Mouse (Mus musculus) gastrocnemius, postnatal 4 days (tissue): Measurements from ENCODE around the gene 2310011J03Rik. TPM values are rescaled to one million over a fixed set of nuclear protein-coding genes. Genes with fewer than 3 reads are reported as not detected.

Experiments used
- DNase-seq, 2 experiments: peaks; one replicate each; pipeline ENCODE4 v3.0.0; 2021 to 2022; ENCODE audit warnings: low spot score in 2 of 2, mixed read lengths in 2 of 2
- total RNA-seq, 2 experiments: library from RNA; stranded (reverse); gene quantifications; 2 replicates each; pipeline ENCODE4 v1.2.3; 2021

The 2310011J03Rik gene
- total RNA-seq, 2 experiments from 2014 or later = 16.7 to 17.6 TPM

DNA sequence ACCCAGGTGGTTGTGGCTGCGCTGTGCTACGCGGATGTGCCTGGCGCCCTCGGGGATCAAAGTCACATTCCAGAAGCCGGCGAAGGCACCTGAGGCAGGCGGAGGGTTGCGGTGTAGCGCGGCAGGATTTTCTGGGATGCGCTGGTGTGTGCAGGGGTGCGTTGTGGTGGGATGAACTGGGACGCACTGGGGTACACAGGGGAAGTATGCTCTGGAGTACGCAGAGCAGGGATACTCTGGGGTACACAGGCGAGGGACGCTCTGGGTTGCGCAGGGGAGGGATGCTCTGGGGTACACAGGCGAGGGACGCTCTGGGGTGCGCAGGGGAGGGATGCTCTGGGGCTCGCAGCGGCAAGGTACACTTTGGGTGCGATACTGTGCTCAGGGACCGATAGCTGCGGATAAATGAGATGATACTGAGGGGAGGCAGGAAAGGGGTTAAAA lies 22.0 kb upstream of the 2310011J03Rik start:
- DNase-seq = no peak

DNA sequence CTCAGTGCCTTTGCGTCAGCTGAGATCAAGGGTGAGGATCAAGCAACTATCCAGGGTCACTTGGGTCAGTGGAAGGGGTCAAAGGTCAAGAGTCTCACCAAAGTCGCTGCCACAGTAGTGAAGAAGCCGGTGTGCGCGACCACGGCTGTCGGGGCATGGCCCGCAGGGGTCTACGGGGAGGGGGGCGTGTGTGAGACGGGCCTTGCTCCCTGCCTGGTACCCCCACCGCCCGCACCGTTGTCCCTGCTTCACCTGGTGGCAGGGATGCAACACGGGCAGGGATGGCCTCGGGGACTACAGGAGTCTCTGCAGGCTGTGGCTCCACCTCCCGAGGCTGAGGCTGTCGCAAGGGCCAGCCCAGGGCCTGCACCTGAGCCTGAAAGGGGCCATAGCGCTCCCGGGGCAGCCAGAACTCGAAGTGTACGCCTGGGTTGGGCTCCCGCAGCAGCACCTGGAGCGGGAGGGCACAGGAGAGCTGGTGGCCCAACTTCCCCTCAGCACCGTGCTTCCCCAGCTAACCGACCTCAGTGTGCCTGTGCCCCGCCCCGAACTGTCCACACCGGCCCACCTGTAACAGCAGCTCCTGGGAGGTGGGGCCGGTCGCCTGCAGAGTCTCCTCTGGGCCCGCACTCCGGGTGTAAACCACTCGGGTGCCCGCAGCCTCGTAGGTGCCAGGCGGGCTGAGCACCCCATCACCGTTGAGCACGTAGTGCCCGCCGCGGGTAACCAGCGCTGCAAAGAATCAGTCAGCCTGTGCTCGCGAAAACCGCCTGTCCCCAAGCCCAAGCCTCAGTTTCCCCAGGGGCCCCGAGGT lies 21.4 kb upstream of the 2310011J03Rik start:
- DNase-seq = no peak

DNA sequence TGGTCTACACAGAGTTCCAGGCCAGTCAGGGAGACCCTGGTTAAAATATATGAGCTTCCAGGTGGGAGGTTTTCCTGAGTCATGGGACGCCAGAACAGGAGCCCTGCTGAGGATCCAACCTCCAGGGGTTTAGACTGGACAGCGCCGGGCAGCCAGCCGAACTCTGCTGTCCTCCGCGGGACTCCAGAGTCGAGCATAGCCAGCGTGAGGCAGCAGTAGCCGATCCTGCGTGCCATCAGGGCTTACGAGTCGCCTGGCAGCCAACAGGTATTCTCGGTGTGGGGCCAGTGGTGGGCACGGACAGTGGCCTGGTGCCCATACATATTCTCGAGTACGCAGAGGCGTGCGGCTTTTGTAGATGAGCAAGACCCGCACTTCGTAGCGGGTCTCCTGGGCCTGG lies 20.7 kb upstream of the 2310011J03Rik start:
- DNase-seq = no peak

DNA sequence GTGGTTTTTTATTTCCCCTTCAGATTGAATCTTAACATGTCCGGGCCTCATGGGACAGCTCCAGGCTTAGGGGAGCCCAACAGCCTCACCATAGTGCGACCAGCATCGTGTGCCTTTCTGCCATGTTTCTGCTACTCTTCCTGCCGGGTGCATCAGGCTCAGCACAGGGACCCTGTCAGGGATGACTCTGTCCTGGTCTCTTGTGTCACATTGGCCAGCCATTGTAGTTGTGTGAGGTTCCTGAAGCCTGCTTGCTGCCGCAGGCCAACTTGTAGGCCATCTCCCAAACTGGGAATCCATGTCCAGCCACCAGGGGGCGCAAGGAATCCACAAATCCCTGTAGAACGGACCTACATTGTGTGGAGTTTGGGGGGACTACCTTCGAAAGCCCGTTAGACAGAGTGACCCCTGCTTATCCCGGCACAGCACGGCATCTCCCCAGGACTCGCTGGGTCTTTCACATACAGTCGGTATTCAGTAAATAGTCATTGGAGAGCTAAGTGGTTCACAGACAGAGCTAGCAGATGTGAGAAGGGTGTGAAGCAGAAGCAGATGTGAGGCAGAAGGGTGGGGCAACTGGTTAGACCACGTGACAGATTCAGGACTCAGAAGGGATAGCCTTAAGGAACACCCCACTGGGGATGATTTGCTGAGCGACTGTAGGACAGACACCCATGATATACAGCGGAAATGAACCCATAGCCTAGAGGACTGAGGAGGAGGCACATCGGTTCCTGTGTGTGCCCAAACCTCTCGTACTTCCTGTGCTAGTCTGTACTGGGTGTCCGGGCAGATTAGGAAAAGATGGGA lies 19.8 kb upstream of the 2310011J03Rik start:
- DNase-seq = peak; percentile 71 to 82

DNA sequence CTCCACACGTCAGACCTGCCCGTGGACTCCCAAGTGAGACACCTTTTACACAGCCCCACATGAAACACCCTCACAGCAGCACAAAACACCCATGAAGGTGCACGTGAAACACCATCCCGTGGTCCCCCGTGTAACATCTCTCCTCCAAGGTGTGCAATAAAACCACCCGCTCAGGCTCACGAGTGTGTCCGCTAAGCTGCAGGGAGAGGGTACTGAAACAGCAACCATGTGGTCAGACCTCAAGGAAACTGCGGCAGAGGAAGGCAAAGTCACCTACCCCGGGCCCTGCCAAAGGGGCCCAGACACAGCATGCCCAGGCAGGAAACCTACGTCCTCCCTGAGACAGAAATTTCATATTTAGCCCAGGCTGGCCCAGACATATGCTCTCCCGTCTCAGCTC lies 15.9 kb upstream of the 2310011J03Rik start:
- DNase-seq = no peak

DNA sequence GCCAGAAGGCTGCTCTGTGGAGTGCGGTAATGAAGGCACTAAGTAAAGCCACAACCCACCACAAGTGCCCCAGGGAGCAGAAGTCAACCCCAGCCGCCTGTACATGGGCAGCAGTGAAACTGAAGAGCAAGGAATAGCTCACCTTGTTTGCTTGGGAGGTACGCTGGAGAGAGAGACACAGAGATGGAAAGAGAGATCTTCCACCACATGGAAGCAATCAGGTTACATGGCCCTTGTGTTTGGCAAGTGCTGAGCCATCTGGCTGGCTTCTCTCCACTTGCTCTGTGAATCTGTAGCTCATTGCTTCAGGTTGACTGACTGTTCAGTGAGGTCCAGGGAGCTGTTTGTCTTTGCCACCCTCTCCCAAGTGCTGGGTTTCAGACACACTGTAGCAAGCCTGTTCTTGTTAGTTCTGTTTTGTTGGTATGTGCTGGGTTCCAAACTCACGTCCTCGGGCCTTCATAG lies 12.2 kb upstream of the 2310011J03Rik start:
- DNase-seq = no peak

DNA sequence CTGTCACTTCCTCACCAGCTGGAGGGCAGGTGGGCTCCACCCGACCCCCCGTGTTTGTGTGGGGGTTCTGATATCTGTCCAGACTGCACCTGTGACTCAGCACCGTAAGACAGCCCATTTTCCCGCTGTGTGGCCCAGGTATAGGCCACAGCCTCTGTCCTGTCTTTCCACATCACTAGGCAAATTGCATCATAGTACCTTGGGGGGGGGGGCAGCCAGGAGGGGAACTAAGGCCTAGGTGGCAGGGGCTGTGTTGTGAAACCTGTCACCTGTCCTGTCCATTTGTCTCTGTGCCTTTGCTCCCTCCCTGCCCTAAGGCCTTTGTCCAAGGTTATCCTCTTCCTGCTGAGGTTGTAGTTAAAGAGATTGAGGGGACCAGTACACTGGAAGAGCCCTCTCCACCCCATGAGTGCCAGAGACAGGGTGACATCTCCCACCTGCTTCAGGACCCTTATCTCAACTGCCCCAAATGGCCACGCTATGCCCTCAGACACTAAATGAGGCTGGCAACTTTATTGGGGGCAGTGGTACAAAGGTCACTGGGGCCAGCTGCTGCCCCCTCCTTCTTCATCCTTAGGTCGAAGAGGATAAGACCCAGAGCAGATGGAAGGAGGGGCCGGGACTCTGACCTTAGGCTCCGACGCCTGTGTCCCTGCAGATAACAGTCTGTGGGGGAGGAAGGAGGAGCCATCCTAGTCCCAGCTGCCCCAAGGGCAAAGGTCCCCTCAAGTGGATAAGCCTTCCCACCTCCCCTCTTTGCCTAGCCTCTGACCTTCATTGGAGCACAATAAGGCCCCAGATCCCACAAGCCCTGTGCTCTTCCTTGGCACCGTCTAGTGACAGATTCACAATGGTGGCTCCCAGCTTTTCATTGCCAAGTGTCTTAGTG lies 11.5 kb upstream of the 2310011J03Rik start:
- DNase-seq = no peak

DNA sequence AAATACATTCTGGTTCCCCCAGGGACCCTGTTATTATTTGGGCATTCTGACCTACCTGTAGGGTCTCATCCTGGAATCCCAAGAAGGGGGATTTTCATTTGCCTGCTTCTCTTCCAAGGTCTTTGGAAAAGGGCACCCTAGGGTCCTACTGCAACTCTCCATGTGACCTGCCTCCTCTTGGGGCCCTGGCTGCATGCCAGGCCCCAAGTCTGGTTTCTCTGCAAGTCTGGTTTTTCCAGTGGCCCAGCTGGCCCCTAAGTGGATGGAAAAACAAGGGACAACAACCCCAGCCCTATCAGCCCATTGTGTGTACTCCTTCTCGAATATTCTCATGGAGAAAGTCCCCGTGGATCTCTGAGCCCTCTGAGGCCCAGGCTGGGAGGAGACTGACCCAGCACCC lies 10.6 kb upstream of the 2310011J03Rik start:
- DNase-seq = no peak

DNA sequence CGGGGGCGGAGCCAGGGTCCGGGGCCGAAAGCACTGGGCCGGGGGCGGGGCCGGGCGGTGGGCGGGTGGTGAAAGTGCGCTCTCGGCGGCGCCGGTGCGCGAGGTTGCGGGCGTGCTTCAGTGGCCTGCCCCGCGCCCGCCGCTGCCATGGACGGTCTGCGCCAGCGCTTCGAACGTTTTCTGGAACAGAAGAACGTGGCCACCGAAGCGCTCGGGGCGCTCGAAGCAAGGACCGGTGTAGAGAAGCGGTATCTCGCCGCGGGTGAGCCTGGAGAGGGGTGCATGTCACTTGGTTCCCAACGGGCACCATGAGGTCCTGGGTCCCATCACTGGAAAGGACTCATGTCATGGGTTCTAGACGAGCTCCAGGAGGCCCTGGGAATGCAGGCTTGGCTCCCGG lies 9.7 kb upstream of the 2310011J03Rik start:
- no peak for DNase-seq

DNA sequence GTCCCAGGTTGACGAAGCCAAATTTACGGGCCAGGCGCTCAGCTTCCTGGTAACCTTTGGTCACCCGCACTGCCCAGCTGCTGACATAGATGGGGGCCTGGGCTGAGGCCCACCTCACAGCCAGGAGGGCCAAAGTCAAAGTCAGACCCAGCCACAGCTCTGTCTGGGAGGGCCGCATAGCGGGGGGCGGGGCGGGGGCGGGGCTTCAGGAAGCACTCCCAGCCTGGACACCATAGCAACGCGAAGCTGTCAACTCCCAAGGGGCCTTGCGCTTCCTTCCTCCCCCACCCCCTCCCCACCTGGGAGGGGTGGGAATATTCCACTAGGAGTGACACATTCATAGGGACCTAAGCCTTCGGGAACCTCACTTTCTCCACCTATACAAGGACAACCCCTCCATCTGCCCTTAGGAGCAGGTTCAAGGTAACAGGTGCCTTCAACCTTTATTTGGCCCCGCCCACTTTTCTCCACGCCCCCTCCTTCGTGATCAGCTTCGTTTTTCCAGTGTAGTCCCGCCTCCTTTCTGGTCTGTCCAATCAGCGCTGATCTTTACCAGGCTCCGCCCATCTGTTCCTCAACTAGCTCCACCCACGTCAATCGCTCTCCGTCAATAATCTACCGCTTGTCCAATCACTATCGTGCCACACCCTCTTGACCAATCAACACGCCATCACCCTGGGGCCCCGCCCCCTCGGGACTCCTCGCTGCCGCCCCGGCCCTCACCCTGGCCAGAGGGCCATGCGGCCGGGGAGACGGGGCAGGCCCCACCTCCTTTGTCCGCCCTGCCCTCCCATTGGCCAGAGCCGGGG lies 9.1 kb upstream of the 2310011J03Rik start, which contains the start of the genes Pcsk4 and Reep6:
Gene Pcsk4 (minus strand): TSS at position 226 of the 809 bp plus-strand sequence.
Gene Reep6 (plus strand): TSS at position 681 of the 809 bp plus-strand sequence.
- DNase-seq = peak; percentile 94 to 95

DNA sequence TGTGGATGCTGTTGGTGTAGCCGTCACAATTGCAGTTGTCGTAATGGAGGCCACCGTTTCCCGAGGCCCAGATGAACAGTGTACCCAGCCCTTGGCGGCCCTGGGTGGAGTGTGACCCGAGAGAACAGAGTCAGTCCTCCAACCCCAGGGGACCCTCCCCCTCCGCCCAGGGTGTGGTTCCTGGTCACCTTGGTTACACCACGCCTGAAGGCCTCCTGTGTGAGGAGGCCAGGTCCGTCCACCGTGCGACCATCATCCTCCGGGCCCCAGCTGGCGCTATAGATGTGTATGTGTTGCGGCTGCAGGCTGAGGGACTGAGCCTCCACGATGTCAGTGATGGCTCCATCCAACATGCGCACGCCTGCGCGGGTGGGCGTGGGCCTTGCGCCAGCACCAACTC lies 4.7 kb upstream of the 2310011J03Rik start:
- DNase-seq = no peak

DNA sequence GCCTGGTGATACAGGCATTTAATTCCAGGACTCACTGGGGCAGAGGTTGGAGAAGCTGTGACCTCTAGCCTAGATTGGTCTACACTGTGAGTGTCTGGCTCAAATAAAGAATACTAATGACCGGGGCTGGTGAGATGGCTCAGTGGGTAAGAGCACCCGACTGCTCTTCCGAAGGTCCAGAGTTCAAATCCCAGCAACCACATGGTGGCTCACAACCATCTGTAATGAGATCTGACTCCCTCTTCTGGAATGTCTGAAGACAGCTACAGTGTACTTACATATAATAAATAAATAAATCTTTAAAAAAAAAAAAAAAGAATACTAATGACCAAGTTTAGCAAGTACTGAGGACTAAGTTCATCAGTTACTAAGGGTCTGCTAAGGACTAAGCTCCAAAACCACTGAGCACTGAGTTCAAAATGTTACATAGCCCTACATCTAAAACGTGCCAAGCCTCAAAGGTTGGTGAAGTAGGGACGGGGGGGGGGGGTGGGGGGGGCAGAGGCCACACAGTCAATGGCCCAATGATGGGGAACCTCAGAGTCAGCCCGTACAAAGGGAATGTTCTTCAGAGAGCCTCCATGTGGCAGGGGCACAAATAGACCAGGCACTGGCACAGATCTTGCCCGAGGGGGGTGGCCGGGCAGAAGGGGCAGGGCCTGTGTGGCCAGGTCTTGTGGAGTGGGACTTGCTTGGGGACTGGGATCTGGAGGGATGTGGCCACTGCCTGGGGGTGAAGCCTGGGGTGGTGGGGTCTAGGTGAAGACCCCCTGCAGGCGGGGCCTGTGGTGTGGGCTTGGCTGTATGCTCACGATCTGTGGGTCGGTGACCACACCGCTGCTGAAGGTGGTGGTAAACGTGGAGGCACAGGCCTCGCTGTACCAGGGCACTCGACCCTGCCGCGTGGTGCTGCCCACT lies 4.0 kb upstream of the 2310011J03Rik start:
- DNase-seq = no peak

DNA sequence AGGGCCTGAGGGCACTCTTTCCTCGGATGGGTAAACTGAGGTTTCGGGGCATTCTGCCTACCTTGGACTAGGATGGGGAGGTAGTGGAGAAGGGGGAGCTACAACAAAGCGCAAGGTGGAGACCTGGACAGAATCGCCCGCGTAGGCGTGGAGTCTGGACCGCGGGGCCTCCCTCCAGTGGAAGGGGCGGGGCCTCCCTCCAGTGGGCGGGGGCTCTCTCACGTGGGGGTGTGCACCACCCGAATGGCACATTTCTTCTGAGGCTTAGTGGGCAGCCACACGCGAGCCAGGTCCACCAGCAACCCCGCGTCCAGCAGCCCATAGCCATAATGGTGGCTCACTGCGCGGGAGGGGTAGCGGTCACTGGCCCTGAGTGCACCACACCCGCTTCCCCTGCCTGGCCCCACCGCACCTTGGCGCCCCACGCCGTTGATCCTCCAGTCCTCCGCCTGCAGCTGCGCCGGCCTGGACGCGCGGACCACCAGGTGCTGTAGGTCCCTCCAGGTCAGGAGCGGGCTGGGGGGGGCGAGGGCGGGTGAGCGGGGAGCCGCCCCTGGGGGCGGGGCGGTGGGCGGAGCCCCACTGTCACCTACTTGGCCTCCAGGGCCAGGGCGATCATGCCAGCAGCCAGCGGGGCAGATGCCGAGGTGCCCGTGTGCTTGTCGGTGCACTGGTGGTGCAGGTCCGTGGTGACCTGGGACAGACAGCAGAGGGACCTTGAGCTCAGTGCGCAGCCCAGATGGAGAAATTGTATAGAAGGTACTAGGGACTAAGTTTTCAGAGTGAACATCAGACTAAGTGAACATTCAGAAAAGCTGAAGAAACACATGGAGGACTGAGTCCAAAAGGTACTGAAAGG lies 3.2 kb upstream of the 2310011J03Rik start:
- DNase-seq = peak in 1 of 2 experiments; percentile 64

DNA sequence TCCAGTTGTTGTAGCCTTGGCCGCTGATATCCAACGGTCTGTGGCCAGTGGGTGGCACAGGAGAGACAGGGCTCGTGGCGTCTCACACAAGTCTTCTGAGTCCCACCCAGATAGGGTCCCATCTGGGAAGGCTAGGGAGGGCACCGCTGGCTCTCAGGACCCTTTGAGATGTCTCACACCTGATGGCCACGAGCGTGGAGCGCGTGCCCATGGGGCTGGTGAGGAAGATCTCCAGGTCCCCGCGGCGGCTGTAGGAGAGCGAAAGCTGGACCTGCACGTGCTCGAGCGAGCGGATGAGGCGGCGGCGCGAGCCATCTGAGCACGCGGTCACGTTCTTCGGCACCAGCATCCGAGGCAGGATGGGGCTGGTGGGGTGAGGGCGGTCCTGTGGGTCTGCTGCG lies 2.5 kb upstream of the 2310011J03Rik start:
- DNase-seq = no peak

DNA sequence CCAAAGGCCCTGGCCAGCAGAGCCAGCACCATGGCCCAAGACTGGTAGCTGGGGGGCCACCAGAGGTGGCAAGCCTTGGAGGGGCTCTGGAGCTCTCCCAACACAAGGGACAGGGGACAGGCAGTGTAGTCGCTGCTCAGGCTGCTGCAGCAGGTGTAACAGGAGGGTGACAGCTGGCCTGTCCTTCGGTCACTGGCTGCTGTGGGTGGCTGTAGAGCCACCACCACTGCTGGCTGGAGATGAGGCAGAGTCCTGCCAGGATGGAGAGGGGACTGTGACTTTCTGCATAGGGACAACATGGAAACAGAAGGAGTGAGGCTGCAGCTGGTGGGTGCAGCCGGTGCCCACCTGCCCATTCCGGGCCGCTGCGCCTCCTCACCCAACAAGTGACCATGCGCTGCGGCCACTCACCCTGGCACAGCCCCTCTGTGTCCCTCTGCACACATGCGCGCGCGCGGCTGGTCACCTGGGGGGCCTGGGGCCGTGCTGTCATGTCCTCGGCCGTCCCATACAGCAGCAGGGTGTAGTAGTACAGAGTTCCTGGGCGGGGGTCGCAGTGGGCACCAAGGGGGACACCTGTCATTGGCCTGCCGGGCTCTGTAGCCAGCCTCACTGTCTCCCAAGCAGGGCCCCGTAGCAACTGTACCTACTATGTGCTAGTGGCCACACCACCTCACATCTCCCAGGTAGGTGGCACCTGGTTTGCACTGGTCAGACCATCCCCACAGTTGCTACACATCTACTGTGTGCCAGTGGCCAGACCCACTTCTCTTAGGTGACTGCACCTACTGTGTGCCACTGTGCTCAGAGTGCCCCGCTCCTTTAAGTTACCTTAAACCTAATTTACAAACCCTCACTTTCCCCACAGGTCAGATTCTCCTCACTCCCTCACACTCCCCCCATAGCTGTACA lies 1.6 kb upstream of the 2310011J03Rik start:
- DNase-seq = no peak

DNA sequence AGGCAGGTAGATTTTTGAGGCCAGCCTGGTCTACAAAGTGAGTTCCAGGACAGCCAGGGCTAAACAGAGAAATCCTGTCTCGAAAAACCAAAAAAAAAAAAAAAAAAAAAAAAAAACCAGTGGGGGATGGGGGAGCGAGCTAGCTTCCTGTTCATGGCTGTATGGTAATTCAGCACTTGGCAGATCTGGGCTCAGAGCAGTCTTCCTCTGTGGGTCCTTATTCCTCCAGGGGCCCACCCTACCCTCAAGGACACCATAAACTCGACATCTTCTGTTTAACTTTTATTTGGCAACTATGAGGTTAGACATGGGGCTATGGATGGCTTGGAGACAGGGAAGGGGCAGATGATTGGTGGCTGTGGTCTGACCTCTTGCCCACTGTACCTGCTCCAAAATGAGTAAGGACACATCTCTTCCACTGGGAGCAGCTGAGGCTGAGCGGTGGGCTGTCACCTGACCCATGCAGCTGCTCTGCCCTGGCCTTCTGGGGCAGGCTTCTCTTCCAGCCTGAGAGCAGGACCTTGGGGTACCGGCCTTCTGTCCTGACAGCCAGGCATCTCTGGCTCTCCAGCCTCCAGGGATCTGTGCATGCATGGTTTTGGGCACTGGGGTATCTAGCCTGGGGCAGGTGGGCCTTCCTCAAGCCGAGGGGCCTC lies 805 bp upstream of the 2310011J03Rik start:
- no peak for DNase-seq
